Mouse (Mus musculus): Measurements from ENCODE around the gene Ube2f.

The Ube2f gene

DNA sequence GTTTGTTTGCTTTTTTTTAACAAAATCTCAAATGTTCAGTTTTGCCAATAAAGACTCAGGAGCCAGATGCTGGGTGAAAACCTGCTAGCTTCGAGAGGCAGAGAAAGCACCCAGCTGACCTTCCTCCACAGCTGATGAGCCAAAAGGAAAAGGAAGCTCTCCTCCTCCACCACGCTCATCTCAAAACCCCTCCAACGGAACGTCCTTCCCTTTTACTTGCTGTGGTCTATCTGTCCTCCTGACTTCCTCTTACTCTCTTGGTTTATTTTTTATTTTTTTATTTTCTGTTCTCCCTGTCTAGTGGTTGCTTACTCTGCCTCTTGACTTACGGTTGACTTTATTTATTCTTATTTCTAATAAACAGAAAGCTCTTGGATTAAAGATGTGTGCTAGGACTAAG, 14.7 kb upstream of the Ube2f start:
- DNase-seq (ENCODE audit: inconsistent age in 2 of 2, low spot score in 1 of 2), result no peak

GRCm38 (mm10) chr1:91237676-91238075, 12.4 kb upstream of the Ube2f start:
- DNase-seq (ENCODE audit: inconsistent age in 2 of 2, low spot score in 1 of 2), result no peak

GRCm38 (mm10) chr1:91239112-91239511, 11.0 kb upstream of the Ube2f start:
- DNase-seq (ENCODE audit: inconsistent age in 2 of 2, low spot score in 1 of 2), result peak; percentile 61 to 80

GRCm38 (mm10) chr1:91239800-91240199, 10.3 kb upstream of the Ube2f start:
- no peak for DNase-seq (ENCODE audit: inconsistent age in 2 of 2, low spot score in 1 of 2)

- DNase-seq (ENCODE audit: inconsistent age in 2 of 2, low spot score in 1 of 2), result peak; percentile 70 to 91
Measured at GRCm38 (mm10) chr1:91240685-91241084, 9.4 kb upstream of the Ube2f start.

DNA sequence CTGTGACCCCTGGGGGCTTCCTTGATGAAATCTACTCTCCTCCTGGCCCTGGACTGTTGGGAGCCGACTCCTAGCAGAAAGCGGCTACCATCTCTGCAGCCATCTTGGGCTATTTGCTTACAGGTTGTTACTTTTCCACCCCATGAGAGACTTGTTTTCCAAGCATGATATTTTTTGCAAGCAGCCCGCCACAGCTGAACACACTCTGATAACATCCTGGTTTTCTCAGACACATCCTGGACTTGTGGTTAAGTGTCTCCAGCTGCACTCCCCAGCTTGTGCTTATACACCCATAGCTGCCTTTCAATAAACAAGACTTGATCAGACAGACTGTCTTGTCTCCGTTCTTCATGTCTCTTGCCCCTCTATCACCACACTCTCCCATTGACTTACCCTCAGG, 8.9 kb upstream of the Ube2f start:
- DNase-seq (ENCODE audit: inconsistent age in 2 of 2, low spot score in 1 of 2), result no peak

DNA sequence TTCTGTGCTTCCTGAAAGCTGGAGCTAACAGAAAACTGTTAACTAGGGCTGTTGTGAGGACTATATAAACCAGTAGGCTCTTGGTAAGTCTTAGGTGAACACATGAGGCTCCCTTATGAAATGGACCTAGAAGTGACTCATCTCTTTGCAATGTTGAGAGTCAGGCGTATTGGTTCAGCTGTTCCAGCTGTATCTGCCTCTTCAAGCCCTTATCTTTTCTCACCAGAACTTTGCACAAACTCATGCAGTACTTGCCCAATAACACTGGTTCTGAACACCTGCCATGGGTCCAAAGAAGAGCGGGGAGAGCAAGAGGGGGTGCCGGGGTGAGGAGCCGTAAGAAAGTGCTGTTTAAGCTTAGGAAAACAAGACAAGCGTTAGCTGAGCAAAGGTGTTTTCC, 1.9 kb upstream of the Ube2f start:
- peak; percentile 23 to 66 for DNase-seq (ENCODE audit: inconsistent age in 2 of 2, low spot score in 1 of 2)

DNA sequence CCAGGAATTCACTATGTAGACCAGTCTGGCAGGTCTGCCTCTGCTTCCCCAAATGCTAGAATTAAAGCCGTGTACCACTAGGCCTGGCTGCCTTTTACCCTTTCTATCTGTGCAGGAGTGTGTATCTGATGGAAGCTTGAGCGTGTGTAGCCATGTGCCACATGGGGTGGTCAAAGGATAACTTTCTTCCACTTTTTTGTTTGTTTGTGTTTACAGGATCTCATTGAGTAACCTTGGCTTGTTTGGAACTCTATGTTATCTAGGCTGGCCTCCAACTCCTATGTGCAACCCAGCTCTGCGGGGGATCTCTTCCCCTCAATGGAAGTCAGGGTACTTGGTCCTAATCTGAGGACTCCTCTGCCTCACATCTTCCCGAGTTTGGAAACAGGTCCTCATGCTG, 1.1 kb upstream of the Ube2f start:
- DNase-seq (ENCODE audit: inconsistent age in 2 of 2, low spot score in 1 of 2), result peak in 1 of 2 experiments; percentile 36

DNA sequence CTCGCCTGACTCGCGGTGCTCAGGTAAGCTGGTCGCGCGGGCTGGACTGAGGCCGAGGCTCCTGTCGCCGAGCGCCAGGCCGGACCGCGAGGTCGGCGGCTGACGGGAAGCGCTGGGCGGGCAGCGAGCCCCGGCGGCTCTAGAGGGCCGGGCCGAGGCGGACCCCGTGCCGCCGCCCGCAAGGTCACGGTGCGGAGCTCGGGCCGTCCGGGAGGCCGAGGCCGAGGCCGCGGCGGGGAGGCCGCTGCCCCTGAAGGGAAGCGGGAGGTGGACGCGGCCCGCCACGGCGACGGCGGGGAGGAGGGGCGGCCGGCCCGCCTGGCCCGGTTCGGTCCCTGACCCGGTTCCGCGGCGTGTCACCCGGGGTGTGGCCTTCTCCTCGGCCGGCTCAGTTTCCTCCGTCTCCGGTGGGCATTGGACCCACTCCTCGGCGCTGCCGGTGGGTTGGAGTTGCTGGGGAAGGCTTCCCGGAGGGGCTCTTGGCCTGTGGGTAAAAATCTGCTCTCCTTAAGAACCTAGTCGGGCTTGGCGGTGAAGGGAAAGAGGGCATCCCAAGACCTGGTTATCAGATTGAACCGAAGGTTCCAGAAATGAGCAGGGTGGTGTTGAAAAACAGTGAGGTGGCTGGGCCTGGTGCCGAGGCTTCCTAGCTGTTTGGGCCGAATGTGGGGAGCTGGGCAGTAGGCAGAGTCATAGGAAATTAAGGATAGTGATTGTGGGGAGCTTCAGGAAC, 477 bp downstream of the Ube2f start:
- peak; percentile 58 to 88 for DNase-seq (ENCODE audit: inconsistent age in 2 of 2, low spot score in 1 of 2)

DNA sequence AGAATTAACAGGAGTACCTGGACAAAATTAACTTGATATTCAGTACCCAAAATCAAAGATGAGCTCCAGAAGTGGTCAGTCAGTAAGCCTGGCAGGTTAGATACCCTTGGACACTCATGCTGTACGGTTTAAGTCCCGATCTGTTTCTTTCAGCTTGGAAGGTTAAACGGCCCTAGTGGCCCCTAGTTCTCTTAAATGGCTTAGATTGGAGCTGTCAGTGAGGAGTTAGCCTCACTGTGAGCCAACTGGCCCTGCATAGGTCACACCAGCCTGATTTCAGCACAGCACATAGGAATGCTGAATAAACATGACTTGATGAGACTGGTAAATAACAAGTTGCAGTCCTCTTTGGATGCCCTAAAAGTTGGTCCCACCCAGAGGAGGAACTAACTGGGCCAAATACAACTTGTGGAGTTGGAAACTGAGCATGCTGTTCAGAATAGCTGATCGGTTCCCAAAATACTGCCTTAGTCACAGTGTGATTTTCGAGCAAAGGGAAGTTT, 1.1 kb downstream of the Ube2f start:
- peak in 1 of 2 experiments; percentile 63 for DNase-seq (ENCODE audit: inconsistent age in 2 of 2, low spot score in 1 of 2)

DNA sequence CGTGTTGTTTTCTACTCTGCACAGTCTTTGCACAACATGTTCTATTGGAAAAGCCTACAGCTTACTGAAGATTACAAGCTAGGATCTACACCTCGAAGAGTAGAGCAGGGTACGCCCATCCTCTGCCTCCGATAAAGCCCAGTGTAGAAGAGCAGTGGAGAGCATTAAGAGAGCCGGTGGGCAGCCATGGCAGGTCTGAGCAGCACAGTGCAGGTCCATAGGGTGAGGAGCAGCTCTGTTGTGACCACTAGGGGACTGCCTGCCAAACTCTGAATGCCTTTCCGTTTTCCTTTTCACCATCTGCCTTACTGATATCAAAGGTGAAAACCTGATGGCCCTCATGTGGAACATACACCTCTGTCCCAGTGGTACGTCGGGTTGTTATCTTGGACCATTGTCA, 1.8 kb downstream of the Ube2f start:
- DNase-seq (ENCODE audit: inconsistent age in 2 of 2, low spot score in 1 of 2), result peak in 1 of 2 experiments; percentile 46

DNA sequence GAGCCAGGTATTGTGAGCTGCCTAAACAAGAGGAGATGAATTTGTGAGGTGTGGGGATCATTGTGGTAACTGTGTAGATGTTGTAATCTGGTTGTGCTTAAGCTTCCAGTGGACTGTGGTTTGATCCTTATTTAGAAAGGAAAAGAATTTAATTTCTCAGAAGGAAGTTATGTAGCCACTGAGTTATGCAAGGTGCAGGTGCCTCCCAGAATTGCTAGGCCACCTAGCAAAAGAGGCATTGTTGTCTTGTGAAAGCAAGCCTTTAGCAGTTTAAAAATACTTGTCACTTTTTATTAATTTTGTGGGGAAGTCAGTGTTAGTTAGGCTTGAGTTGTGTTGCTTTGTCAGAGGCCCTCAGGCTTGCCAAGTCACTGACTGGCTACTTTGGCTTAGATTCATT, 7.8 kb downstream of the Ube2f start:
- DNase-seq (ENCODE audit: inconsistent age in 2 of 2, low spot score in 1 of 2), result no peak

DNA sequence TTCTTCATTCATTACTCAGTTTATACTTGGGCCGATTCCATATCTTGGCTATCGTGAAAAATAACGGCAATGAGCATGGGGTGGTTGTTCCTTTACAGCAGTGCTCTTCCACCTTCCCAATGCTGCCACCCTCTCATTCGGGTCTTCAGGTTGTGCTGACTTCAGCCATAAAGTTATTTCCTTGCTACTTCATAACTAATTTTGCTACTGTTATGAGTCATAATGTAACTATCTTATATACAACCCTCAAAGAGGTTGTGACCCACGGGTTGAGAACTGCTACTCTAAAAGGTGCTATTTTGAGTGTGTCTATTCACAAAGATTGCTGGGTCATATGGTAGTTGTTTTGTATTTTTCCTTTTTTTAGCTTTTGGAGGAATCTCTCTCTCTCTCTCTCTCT, 9.7 kb downstream of the Ube2f start:
- DNase-seq (ENCODE audit: inconsistent age in 2 of 2, low spot score in 1 of 2), result no peak

DNA sequence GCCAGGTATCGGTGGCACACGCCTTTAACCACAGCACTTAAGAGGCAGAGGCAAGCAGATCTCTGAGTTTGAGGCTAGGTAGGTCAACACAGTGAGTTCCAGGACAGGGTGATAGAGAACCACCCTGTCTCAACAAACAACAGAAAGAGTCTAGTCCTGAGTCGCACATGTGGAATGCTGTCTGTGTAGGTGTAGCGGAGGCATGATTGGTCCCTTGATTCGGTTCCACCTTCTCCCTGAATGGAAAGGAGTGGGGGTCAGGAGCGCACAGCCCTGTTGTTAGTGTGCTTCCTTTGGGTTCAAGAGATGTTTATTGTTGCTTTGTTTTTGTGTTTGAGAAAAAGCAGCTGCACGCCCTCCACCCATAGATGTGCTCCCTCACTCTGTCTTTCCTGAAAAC, 12.4 kb downstream of the Ube2f start:
- no peak for DNase-seq (ENCODE audit: inconsistent age in 2 of 2, low spot score in 1 of 2)

GRCm38 (mm10) chr1:91272260-91272659, 22.2 kb downstream of the Ube2f start:
- no peak for DNase-seq (ENCODE audit: inconsistent age in 2 of 2, low spot score in 1 of 2)

DNA sequence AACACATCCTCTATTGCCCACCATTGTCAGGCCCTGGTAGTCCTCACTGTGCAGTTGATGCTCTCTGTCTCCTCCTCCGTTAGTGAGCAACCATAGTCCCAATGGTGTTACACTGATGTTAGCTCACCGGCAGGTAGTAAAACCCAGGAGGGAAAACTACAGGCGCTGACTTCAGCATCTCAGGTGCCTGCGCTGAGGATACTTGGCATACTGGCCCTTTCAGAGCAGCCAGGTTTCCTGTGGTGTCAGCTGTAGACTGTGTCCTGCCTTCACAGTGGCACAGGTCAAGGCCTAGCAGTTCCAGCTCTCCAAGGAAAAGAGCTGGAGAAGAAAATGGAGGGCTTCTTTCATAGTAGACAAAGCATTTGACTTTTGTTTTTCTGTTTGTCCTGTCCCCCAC, 26.5 kb downstream of the Ube2f start:
- DNase-seq (ENCODE audit: inconsistent age in 2 of 2, low spot score in 1 of 2), result no peak

DNA sequence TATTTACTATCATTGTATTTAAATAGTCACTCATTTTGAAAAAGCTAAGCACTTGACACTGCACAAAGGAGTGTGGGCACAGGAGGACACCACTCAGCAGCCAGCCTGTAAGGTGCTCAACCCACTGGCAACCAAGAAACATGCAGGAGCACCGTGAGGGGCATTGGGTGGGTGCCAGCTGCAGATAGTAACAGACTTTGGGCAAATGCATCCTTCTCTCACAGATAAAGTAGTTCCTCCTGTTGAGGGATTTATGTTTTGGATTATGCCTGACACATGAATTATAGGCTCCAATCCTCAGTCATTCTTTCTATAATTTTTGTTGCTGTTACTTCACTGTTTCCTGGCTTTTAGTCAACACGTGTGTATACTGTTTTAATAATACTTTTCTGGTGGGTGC, 27.4 kb downstream of the Ube2f start:
- DNase-seq (ENCODE audit: inconsistent age in 2 of 2, low spot score in 1 of 2), result no peak

DNA sequence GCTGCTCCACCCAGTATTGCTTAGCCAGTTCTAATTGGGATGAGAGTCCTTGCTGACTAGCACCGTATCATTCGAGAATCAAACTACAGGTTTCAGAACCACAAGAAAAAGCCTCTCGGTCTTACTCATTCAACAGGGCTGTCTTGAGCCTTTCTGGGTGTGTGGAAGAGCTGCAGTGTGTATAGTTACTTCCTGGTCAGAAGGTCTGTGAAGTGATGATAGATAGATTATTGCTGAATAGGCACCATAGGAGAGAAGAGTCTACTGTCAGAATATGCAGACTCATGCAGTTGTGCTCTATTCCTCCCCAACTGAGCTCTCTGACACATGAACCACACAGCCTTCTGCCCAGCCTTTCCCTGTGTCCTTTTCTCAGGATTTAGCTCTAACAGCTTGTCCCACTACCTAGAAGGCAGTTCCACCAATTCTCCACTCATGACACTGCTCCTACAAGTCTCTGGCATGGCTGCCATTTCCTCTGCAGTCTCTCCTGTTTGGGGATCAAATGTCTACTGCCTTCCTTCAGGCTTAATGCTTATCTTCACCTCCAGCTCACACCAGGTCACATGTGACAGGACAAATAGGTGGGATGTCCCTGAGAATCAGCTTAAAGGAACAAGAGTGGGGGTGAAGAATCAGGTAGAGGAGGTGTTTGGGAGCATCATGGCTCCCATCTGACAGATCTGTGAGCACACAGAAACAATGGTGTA, 28.5 kb downstream of the Ube2f start:
- DNase-seq (ENCODE audit: inconsistent age in 2 of 2, low spot score in 1 of 2), result no peak

- DNase-seq (ENCODE audit: inconsistent age in 2 of 2, low spot score in 1 of 2), result no peak
Measured at GRCm38 (mm10) chr1:91279126-91279525, 29.0 kb downstream of the Ube2f start.

DNA sequence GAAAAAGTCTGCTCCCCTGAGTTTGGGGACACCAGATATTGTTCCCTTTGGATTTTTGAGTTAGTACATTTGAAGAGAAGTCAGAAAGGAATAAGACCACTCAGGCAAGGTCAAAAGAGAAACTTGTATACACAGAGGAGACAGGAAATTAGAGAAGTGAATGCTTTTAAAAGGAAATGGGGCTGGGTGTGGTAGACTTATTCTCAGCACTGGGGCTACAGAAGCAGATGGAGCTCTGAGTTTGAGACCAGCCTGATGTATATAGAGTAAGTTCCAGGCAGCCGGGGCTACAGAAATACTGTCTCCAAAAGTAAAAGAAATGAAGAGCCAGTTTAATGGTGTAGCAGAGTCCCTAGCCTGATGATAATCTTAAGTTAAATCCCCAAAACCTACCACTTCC, 32.5 kb downstream of the Ube2f start:
- DNase-seq (ENCODE audit: inconsistent age in 2 of 2, low spot score in 1 of 2), result no peak

DNA sequence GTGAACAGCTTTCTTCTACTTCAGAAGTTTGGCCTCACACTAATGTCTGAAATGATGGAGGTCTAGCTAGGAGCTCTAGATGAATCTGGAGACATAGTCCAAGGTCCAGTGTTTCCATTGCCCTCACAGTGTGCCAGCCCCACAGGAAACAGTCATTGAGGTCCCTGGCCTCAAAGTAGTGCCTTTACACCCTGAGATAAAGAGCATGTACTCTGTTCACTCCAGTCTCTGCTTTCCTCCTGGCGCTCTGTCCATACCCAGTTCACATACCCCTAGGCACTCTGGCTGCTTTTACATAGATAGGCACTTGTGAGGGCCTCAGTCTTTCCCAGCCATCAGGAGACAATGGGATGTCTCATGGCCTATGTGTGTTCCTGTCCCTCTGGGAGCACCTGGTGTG, 39.3 kb downstream of the Ube2f start:
- no peak for DNase-seq (ENCODE audit: inconsistent age in 2 of 2, low spot score in 1 of 2)

DNA sequence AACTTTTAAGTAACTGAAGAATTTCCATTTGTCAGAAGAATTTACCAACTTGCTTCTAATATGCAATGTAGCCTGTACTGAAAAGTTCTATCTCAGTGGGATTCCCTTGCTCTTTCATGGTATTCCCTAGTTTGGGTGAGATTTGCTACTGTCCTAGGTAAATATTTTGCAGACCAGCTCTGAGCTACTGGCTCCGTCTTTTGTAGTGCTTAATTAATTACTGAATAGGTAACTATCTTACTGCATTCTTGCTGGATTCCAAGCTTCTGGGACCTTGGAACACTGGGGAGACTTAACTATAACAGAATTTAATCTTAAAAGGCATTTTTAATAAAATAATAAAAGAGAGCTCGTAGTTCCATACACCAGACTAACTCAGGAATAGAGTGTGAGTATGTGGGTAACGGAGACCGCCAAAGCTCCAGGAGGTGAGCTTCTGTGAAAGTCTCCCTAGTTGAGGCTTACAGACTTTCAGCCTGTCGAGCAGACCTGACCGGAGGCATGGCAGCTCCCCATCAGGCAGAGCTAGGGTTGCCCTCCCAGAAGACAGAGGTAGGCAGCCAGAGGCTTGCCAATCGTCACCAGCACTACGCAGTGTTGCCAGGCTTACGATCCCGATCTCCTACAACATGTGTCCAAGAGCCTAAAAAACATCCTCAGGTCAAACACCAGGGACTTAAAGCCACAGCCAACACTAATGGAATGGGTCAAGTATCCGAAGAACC, 42.2 kb downstream of the Ube2f start:
- DNase-seq (ENCODE audit: inconsistent age in 2 of 2, low spot score in 1 of 2), result no peak
